Mouse (Mus musculus) B cell, adult 2 months (primary cell): Measurements from ENCODE around the gene Spry2.

Experiments
- DNase-seq, 2 experiments: peaks; one replicate each; pipeline ENCODE4 v3.0.0; 2022

Spry2 gene

GRCm38 (mm10) chr14:105892941-105893622 lies 3.5 kb downstream of the Spry2 start:
- no peak for DNase-seq

DNA sequence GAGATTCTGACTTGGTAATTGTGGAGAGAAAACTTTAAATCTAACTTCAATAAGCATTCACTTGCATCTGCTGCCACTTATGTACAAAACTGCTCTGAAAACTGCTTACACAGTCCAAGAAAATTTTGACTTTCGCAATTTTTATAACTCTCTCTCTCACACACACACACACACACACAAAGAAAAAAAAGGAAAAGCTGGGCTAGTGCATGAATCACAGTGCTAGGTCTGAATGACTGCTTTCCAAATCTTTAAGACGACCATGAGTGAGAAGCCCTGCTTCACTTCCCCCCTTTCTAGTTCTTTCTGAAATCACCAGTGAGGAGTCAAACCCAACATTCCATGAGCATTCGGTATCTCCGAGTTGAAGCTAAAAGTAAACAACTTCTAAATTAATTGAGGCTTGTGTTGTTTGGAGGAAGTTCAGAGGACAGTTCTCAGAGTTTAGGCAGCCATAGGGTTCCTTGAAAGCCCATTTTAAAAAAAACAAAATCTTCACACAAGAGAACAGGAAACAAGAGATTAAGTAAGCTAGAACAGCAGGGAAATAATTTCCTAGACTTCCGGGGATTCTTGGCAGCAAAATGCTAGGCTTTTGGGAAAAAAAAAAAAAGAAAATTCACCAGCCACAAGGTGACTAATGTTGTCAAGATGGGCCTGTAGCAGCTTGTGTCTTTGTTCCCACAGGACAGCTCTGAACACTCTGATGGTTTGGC lies 5.9 kb downstream of the Spry2 start:
- no peak for DNase-seq

DNA sequence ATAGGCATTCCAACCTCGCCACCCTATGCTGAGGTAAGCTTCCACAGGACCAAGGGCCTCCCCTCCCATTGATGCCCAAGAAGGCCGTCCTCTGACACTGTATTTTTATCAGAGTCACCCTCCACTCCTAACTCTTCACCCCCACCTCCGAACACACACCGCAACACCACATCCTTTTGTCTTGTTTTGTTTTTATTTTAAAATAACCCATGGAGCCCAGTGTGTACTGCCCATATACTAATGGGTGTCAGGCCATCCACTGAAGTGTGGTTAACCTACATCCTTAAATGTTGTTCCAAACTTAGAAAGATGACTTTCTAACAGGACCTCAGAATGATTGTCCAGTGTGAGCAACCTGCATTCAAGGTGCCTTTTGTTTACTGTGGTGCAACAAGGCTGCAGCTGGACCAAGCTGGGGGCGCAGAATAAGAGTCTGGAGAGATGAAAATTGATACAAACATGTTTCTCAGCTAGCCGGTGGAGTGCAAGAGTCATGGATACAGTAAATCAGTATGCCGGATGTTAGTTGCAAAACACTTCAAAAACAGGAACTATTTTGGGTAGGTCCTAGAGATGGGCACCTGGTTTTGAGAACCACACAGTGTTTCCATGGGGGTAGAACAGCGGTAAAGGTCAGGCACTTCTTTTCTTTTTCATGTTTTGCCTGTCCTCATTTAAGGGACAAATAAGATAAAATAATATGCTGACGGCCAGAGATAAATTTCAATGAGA lies 9.8 kb downstream of the Spry2 start:
- DNase-seq, result no peak

DNA sequence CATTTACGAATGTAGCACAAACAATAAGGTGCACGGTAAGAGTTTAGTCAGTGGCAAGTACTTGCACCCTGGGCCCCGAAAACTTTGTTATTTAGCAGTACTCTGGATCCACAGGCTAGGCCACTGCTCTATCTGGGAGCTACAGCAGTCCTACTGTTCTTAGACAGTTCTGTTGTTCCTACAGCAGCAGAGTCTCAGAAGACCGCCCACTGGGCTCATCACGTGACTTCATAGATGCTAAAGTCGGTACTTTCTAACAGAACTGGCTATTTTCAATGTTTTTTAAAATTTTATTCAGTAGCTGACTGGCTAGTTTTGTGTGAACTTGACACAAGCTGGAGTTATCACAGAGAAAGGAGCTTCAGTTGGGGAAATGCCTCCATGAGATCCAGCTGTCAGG lies 11.4 kb downstream of the Spry2 start:
- DNase-seq, result no peak

DNA sequence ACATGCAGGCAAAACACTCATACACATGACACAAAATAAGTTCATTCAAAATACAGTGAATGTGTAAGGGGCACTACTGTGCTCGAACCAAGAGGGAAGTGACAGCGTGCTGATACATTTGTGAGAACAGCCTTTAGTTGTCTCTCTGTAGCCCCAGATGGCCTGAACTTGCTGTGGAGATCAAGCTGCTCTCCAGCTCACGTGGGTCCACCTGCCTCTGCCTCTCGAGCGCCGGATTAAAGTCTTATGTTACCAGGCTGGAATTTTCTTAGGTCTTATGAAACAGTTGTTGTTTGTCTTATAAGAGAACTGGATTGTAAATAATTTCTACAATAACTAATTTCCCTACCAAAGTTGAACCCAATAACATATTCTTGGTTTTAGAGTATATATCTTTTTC lies 13.4 kb downstream of the Spry2 start:
- no peak for DNase-seq

DNA sequence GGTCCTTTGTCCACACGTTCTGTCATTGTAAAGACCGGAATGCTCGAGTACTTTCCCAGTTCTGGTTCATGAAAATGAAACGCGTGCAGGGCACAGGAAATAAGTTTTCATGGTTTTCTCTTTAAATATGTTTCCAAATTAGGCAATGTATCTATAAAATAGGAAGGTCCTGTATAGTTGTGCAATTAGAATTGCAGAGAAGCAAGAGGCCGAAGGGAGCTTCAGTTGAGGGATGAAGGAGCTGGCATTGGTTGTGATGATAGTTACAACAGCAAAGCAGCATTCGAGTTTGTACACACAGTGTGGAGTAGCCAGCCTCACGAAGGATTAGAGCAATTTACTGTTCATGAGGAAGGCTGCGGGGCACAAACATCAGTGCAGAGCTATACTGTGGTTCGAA lies 18.3 kb downstream of the Spry2 start:
- DNase-seq, result no peak

DNA sequence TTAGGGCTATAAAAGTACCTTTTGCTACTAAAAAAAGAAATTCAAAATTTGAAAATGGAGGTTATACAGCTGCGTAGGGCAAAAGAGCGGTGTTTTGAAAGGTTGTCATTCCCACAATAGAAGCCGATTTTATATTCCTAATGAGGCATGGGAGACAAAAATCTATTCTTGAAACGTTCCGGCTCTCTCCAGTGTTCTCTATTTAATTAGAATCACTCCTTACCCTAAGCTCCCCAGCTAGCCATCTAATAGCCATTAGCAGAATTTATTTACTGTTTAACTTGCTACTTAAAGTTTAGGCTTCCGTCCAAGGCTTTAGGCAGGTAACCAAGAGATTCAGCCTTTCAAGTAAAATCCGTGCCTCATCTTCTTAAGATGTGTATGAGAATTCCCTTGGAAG lies 20.2 kb downstream of the Spry2 start:
- no peak for DNase-seq

- no peak for DNase-seq
Observed at GRCm38 (mm10) chr14:105870370-105870936, 26.2 kb downstream of the Spry2 start.

DNA sequence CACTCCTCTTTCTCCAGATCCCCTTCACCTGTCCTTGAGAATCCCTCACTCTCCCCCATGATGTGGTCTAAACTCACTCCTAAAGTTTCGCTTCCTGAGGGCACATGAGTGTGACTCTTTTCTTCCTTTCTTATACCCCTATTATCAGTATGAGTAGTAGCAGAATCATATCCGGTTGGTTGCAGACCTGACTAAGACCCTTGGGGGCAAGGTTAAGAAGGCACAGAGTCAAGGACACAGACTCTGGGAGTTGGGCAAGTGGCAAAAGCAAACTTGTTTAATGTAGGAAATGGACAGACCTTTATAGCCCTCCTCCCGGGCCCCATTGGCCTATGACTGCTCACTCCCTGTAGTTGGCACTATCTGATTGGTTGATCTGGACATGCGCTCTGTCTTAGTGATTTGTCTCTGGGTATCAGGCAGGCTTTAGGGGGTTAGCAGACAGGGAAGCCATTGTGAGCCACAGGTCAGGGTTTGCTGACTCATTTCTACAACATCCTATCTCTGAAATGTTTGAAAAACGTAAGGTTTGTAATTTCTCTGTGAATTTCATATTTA lies 31.2 kb downstream of the Spry2 start:
- no peak for DNase-seq

DNA sequence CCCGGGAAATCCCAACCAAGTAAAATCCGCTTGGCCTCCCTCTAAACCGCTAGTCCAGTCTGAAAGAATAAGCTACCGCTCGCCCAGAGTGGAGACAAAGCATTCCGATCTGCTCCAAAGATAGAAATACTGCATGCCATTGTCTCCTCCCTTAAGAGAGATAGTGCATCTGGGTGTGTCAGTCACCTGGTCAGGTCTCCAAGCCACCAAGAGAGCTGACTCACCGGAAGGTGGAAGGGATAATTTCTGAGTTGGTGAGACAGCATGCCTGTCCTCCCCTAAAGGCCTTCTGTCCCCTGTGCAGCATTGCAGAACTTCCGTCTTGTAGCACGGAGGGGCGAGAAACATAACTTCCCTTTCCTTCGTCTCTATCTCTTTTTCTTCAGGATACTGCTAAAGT lies 34.4 kb downstream of the Spry2 start:
- no peak for DNase-seq

GRCm38 (mm10) chr14:105860920-105861319 lies 35.7 kb downstream of the Spry2 start:
- no peak for DNase-seq

DNA sequence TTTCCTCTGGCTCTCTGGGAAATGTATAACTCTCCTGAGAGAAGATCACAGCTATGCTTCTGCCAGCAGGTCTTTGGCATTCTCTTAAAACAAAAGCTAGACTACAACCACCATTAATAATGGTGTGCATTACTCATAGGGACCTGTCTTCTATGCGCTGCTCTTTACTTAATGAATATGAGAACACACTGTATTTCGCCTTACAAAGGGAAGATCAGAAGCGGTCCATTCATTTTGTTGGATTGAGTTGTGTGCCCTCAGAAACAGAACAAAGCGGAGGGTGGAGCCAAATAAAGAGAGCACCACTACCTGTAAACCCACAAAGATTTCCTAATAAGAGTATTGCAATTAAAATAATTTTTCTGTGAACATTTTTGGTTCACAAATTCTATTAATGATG lies 36.3 kb downstream of the Spry2 start:
- no peak for DNase-seq

- no peak for DNase-seq
Observed at GRCm38 (mm10) chr14:105859876-105860275, 36.7 kb downstream of the Spry2 start.

- DNase-seq, result no peak
Observed at GRCm38 (mm10) chr14:105859368-105859767, 37.3 kb downstream of the Spry2 start.

GRCm38 (mm10) chr14:105858935-105859334 lies 37.7 kb downstream of the Spry2 start:
- DNase-seq, result no peak

- no peak for DNase-seq
Observed at GRCm38 (mm10) chr14:105851359-105852067, 45.1 kb downstream of the Spry2 start.
